Mouse (Mus musculus) liver, embryonic 13.5 days (tissue): Measurements from ENCODE around the gene Map3k4. TPM values are rescaled to one million over a fixed set of nuclear protein-coding genes. Genes with fewer than 3 reads are reported as not detected.

Experiments used
- ATAC-seq: fragments of 200-750 bp; cut with Nextera tagmentation; 2 replicates; pipeline ENCODE4 v1.8.0; 2017; ENCODE audit warnings: low read depth, mild to moderate bottlenecking, moderate number of reproducible peaks, moderate library complexity
- DNase-seq: peaks from one replicate; pipeline ENCODE4 v3.0.0; 2022
- H3K27ac ChIP-seq: fragments of 300-500 bp; sonication (generic); 2 replicates; pipeline ENCODE4 v1.5.1; 2015; ENCODE audit warnings: moderate library complexity, mild to moderate bottlenecking, inconsistent platforms
- H3K27me3 ChIP-seq: fragments of 300-500 bp; sonication (generic); 2 replicates; pipeline ENCODE4 v1.6.1; 2015; ENCODE audit warnings: mild to moderate bottlenecking, inconsistent platforms
- H3K36me3 ChIP-seq: fragments of 300-500 bp; sonication (generic); 2 replicates; pipeline ENCODE4 v1.6.1; 2015; ENCODE audit warnings: mild to moderate bottlenecking, inconsistent platforms
- H3K4me1 ChIP-seq: fragments of 300-500 bp; sonication (generic); replicated peaks from 2 replicates; pipeline ENCODE4 v1.6.1; 2015; ENCODE audit warnings: inconsistent platforms
- H3K4me2 ChIP-seq: fragments of 300-500 bp; sonication (generic); 2 replicates; pipeline ENCODE4 v1.6.1; 2015; ENCODE audit warnings: inconsistent platforms, mild to moderate bottlenecking, moderate library complexity
- H3K4me3 ChIP-seq: fragments of 300-500 bp; sonication (generic); replicated peaks from 2 replicates; pipeline ENCODE4 v1.5.1; 2015; ENCODE audit warnings: mild to moderate bottlenecking, inconsistent platforms
- H3K9ac ChIP-seq: fragments of 300-500 bp; sonication (generic); 2 replicates; pipeline ENCODE4 v1.6.1; 2015; ENCODE audit warnings: mild to moderate bottlenecking, inconsistent platforms
- H3K9me3 ChIP-seq: fragments of 300-500 bp; sonication (generic); replicated peaks from 2 replicates; pipeline ENCODE4 v1.6.1; 2016; ENCODE audit warnings: inconsistent platforms
- WGBS: fragments of 180-500 bp; shearing (Covaris S2); methylation state at CpG from one replicate; pipeline ENCODE4 v1.1.7; 2015; ENCODE audit not compliant: insufficient replicate concordance; 5-methylcytosine and 5-hydroxymethylcytosine counted together
- polyA plus RNA-seq: library from polyadenylated mRNA; unstranded; fragments of >200 nt; fragmentation: Nextera tagmentation; extraction: Ambion mirVana; gene quantifications from 2 replicates; pipeline ENCODE4 v1.2.1, GENCODE M21; 2015

The Map3k4 gene
- polyA plus RNA-seq, 1 experiment from 2014 or later: 13.6 TPM

DNA sequence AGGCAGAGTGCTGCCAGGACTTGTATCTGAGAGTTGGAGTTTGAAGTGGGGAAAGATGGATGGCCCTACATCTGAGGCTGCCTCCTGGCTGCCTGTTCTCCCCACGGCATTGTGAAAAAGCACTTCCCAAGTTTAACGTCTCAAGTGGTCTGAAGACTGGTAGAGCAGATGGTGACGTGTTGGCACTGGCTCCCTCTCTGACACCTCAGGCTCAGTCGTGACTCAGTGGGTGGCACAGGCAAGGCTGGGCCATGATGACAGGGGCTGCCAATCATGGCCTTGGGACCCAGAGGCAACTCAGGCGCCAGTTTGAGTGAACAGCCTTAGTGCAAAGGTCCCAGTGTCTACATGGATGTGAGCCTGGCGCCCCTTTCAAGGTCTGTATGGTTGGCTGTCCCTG is 96.7 kb downstream of the Map3k4 start:
- H3K4me1 ChIP-seq: peaks cover under 1% of the 10 kb centered on the region
- H3K9me3 ChIP-seq: no peaks in the 10 kb centered on the region
- H3K36me3 ChIP-seq: peaks cover 57% of the 10 kb centered on the region
- H3K4me2 ChIP-seq: no peak overlapping the region
- H3K4me3 ChIP-seq: no peak overlapping the region
- no peak overlapping the region for H3K9ac ChIP-seq
- H3K27ac ChIP-seq: no peak overlapping the region
- H3K27me3 ChIP-seq: no peaks in the 10 kb centered on the region
- 79% methylated on average over 6 of the region's 6 CpGs for WGBS
- no peak for ATAC-seq
- no peak for DNase-seq

DNA sequence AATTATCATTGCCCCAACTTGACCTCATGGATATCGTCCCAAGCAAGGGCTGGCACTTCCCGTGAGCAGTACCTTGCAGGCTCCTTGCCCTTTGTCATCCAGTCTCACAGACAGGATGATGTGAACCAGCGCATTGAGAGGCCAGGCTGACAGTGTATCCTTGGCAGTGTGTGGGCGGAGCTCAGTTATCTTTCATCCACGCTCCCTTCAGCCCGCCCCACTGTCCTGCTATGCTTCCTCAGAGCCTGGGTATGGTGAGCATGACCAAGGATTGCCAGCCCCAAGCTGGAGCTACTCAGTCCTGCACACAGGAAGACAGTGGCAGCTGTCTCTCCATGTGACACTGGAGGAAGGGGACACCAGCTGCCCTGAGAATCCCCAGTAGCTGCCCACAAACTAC is 102.4 kb downstream of the Map3k4 start:
- WGBS: 35% methylated on average over 6 of the region's 6 CpGs
- H3K27ac ChIP-seq: peak overlapping the region; percentile 43; the same call in 1 of the 2 replicates
- peaks cover 24% of the 10 kb centered on the region for H3K4me1 ChIP-seq
- DNase-seq: peak; percentile 53
- H3K9me3 ChIP-seq: no peaks in the 10 kb centered on the region
- no peak overlapping the region for H3K4me3 ChIP-seq
- peaks cover 100% of the 10 kb centered on the region for H3K36me3 ChIP-seq
- no peak overlapping the region for H3K4me2 ChIP-seq
- H3K9ac ChIP-seq: peak overlapping the region; percentile 19
- ATAC-seq: peak; percentile 90
- H3K27me3 ChIP-seq: no peaks in the 10 kb centered on the region

GRCm38 (mm10) chr17:12213430-12213829 is 105.2 kb downstream of the Map3k4 start:
- Histone ChIP-seq H3K9ac (no peak overlapping the region), H3K4me3 (no peak overlapping the region), H3K27me3 (no peaks in the 10 kb centered on the region), H3K4me2 (no peak overlapping the region), H3K9me3 (no peaks in the 10 kb centered on the region), H3K4me1 (peaks cover 50% of the 10 kb centered on the region), H3K36me3 (peaks cover 95% of the 10 kb centered on the region), H3K27ac (peak overlapping the region; percentile 19; the same call in 1 of the 2 replicates)
- DNase-seq: no peak
- no peak for ATAC-seq
- WGBS: 82% methylated on average over 8 of the region's 8 CpGs

DNA sequence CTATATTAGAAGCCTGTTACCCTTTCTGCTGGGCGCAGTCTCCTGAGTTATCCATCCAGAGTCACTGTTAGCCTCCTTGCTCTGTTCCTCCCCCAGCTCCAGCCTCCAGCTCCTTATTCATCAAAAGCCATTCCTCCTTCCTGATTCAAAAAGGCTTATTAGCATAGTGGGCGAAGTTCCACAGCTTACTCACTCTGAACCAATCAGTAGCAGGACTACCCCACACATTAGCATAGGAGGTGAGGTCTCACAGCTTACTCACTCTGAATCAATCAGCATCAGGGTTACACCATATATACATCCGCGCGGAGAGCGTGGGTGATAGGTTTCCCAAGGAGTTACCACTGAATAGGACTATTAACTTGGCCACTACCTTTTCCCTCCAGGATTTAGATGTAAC is 106.3 kb downstream of the Map3k4 start:
- peaks cover 84% of the 10 kb centered on the region for H3K36me3 ChIP-seq
- H3K4me1 ChIP-seq: peaks cover 61% of the 10 kb centered on the region
- DNase-seq (no peak), ATAC-seq (no peak)
- H3K27ac ChIP-seq: peak overlapping the region; percentile 53; the same call in 1 of the 2 replicates
- 0 out of 2 replicates have a peak overlapping the region, but pooled peaks have one; percentile 10 for H3K9ac ChIP-seq
- H3K4me2 ChIP-seq: no peak overlapping the region
- no peaks in the 10 kb centered on the region for H3K27me3 ChIP-seq
- H3K4me3 ChIP-seq: no peak overlapping the region
- H3K9me3 ChIP-seq: no peaks in the 10 kb centered on the region
- WGBS: 90% methylated on average over 6 of the region's 6 CpGs

DNA sequence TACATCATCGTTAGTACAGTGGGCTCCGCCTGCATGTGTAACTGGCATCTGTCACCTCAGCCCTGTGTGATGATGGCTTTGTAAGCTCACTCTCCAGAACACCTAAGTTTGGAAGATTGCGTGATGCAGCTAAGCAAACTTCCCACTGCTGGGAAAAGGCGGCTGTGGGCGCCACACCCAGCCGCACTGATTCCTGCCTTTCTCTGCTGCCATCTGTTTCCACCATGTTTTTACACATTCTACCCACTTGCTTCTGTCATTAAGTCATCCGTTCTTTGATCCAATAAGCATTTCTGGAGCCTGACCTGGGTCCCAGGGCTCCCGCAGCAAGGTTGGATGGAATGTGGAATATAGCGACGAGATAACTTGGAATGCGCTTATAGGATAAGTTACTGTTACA is 106.7 kb downstream of the Map3k4 start:
- 0 out of 2 replicates have a peak overlapping the region, but pooled peaks have one; percentile 10 for H3K9ac ChIP-seq
- H3K36me3 ChIP-seq: peaks cover 79% of the 10 kb centered on the region
- no peak overlapping the region for H3K4me2 ChIP-seq
- H3K4me3 ChIP-seq: no peak overlapping the region
- peak overlapping the region; percentile 100; the same call in 1 of the 2 replicates for H3K27ac ChIP-seq
- H3K27me3 ChIP-seq: no peaks in the 10 kb centered on the region
- WGBS: 91% methylated on average over 11 of the region's 11 CpGs
- H3K4me1 ChIP-seq: peaks cover 65% of the 10 kb centered on the region
- DNase-seq (no peak), ATAC-seq (no peak)
- H3K9me3 ChIP-seq: no peaks in the 10 kb centered on the region

- WGBS: 26% methylated on average over 8 of the region's 8 CpGs
- DNase-seq (peak; percentile 79), ATAC-seq (peak; percentile 29; the same call in 1 of the 2 replicates)
- Histone ChIP-seq H3K27me3 (no peaks in the 10 kb centered on the region), H3K9me3 (no peaks in the 10 kb centered on the region), H3K27ac (peak overlapping the region; percentile 100), H3K4me3 (no peak overlapping the region), H3K9ac (peak overlapping the region; percentile 88), H3K4me1 (peaks cover 65% of the 10 kb centered on the region), H3K4me2 (no peak overlapping the region), H3K36me3 (peaks cover 67% of the 10 kb centered on the region)
Observed at GRCm38 (mm10) chr17:12210544-12211132, 108.0 kb downstream of the Map3k4 start.

DNA sequence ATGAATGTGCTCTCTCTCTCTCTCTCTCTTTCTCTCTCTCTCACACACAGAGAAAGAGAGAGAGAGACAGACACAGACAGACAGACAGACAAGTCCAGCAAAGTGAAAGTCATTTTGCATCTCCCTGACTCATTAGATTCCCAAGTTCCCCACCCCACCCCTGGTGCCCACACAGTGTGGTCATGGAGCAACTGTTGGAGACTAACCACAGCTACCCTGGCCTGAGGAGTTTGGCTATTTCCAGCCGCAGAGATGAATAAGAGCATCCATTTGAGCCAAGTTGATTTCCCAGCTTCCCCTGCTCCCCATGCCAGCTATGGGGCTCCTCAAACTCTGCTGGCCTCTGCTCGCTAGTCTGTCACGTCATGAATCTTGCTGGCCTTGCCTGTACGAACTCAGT is 109.1 kb downstream of the Map3k4 start:
- Histone ChIP-seq H3K9ac (peak overlapping the region; percentile 88), H3K27me3 (no peaks in the 10 kb centered on the region), H3K27ac (peak overlapping the region; percentile 100), H3K4me1 (peaks cover 70% of the 10 kb centered on the region), H3K4me2 (no peak overlapping the region), H3K4me3 (no peak overlapping the region), H3K9me3 (no peaks in the 10 kb centered on the region), H3K36me3 (peaks cover 55% of the 10 kb centered on the region)
- DNase-seq (no peak), ATAC-seq (no peak)
- 73% methylated on average over 4 of the region's 4 CpGs for WGBS

DNA sequence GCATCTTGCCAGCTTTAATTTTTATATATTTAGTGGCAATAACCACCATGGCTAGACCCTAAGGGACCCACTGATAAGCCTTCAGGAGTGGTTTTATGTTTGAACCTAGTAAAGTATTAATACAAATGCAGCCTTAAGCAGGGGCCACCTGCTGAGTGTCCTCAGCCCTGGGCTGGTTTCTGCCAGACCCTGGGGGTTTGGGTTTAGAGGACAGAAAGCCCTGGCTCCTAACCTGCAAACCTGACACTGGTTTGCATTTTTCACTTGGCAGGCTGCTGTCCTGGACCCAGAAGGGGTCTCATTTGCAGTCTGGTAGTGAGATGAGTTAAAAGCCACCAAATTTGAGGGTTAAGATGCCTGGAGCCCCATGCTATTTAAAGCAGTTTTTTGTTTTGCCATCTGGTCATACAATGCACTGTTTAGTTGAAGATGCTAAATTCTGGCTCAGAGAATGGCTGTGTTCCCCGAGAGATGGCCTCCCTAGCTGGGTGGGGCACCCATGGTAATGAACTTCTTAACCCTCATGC is 111.5 kb downstream of the Map3k4 start:
- Histone ChIP-seq H3K27me3 (no peaks in the 10 kb centered on the region), H3K4me1 (peaks cover 91% of the 10 kb centered on the region), H3K27ac (peak overlapping the region; percentile 100), H3K36me3 (peaks cover 41% of the 10 kb centered on the region), H3K4me3 (no peak overlapping the region), H3K9ac (peak overlapping the region; percentile 88), H3K9me3 (no peaks in the 10 kb centered on the region), H3K4me2 (peak overlapping the region; percentile 74)
- ATAC-seq (no peak), DNase-seq (no peak)
- WGBS: 21% methylated on average over 1 of the region's 1 CpGs

- WGBS: 6% methylated on average over 3 of the region's 3 CpGs
- ATAC-seq: peak; percentile 52
- peak; percentile 78 for DNase-seq
- Histone ChIP-seq H3K4me2 (peak overlapping the region; percentile 74), H3K4me1 (peaks cover 98% of the 10 kb centered on the region), H3K36me3 (peaks cover 34% of the 10 kb centered on the region), H3K27ac (peak overlapping the region; percentile 100), H3K9me3 (no peaks in the 10 kb centered on the region), H3K27me3 (no peaks in the 10 kb centered on the region), H3K4me3 (peak overlapping the region; percentile 43), H3K9ac (peak overlapping the region; percentile 88)
Observed at GRCm38 (mm10) chr17:12206248-12206647, 112.3 kb downstream of the Map3k4 start.

GRCm38 (mm10) chr17:12205694-12206075 is 112.9 kb downstream of the Map3k4 start:
- H3K9me3 ChIP-seq: no peaks in the 10 kb centered on the region
- peak overlapping the region; percentile 43 for H3K4me3 ChIP-seq
- H3K36me3 ChIP-seq: peaks cover 29% of the 10 kb centered on the region
- WGBS: 11% methylated on average over 4 of the region's 4 CpGs
- H3K27ac ChIP-seq: peak overlapping the region; percentile 100
- peaks cover 100% of the 10 kb centered on the region for H3K4me1 ChIP-seq
- peak; percentile 70 for DNase-seq
- ATAC-seq: no peak
- peak overlapping the region; percentile 74 for H3K4me2 ChIP-seq
- no peaks in the 10 kb centered on the region for H3K27me3 ChIP-seq
- peak overlapping the region; percentile 88 for H3K9ac ChIP-seq

DNA sequence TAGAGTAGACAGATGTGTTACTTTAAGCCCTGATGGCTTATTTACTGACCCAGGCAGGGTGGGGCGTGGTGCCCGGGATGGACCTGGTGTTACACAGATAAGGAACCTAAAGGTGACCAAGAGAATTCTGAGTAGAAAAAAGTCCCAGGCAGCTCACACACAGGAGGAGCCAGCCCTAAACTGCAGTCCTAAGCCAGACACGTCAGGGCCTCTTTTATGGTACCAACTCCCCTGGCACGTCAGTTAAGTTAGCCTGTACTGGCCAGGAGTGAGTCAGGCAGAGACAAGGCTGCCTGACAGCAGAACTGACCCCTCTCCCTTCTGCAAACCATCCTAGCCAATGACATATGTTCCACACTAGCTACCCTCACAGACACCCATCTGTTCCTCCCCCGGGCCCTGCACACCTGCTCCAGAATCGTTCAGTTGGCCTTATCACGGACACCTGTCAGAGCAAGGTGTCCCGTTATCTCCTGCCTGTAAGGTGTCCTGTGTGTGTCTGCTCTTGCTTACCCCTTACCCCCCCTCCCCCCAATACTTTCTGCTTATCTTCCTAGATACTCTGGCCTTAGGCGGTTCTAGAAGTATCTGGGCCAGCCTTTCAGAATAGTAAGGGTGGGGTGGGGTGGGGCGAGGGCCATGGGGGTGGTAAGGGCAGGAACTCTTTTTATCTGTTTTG is 113.4 kb downstream of the Map3k4 start:
- H3K27ac ChIP-seq: peak overlapping the region; percentile 100
- peak overlapping the region; percentile 88 for H3K9ac ChIP-seq
- H3K36me3 ChIP-seq: peaks cover 25% of the 10 kb centered on the region
- peaks cover 100% of the 10 kb centered on the region for H3K4me1 ChIP-seq
- no peaks in the 10 kb centered on the region for H3K27me3 ChIP-seq
- DNase-seq (peak; percentile 92), ATAC-seq (peak; percentile 83)
- WGBS: 12% methylated on average over 10 of the region's 10 CpGs
- H3K4me2 ChIP-seq: peak overlapping the region; percentile 74
- H3K4me3 ChIP-seq: peak overlapping the region; percentile 43; the same call in 1 of the 2 replicates
- H3K9me3 ChIP-seq: no peaks in the 10 kb centered on the region
